In genomic region chr5:124076559-124076958, GRCm38 (mm10) we compare ENCODE assay signal across 15 mouse cellular contexts. TPM values are rescaled to one million over a fixed set of nuclear protein-coding genes. Genes with fewer than 3 reads are reported as not detected.
A peak's percentile ranks its signal among the peaks of the same experiment; 100 is the strongest.
DNase-seq lines count a peak whose midpoint lies in the region; ATAC-seq lines count a peak whose summit lies in the region.
"Had no signal": no experiment of that assay in that cellular context is flagged by ENCODE, and none has a peak within 500 bp of the region (broad histone marks: within the 10 kb centered on the region; RNA-seq: fewer than 3 reads in every experiment).

No protein-coding gene starts in this region.

- no peak overlapping the region for H3K9ac ChIP-seq in kidney, embryonic 15.5 days
- no peak overlapping the region for H3K9ac ChIP-seq in kidney, embryonic 14.5 days (ENCODE audit: low read depth, low read length)
- H3K9ac ChIP-seq in stomach, embryonic 14.5 days (replicated peaks; ENCODE audit: low read depth, low read length), result no peak overlapping the region
- H3K9ac ChIP-seq in midbrain, embryonic 11.5 days (ENCODE audit: low read length), result no peak overlapping the region
- H3K9ac ChIP-seq in midbrain, embryonic 13.5 days (replicated peaks), result no peak overlapping the region
- H3K9ac ChIP-seq: midbrain, embryonic 15.5 days had no signal

- ATAC-seq in kidney, embryonic 15.5 days (replicated peaks; ENCODE audit: low FRiP score), result no peak
- ATAC-seq in kidney, embryonic 14.5 days (ENCODE audit: low FRiP score, low TSS enrichment), result no peak
- peak; percentile 63 for ATAC-seq in stomach, embryonic 14.5 days (ENCODE audit: insufficient number of reproducible peaks, insufficient read depth, low FRiP score, low read depth)
- ATAC-seq in midbrain, embryonic 11.5 days (ENCODE audit: low FRiP score), result no peak
- ATAC-seq in midbrain, embryonic 13.5 days, result no peak
- ATAC-seq: hindbrain, postnatal 0 days; midbrain, embryonic 15.5 days had no signal

- no peaks in the 10 kb centered on the region for H3K27me3 ChIP-seq in kidney, embryonic 15.5 days
- H3K27me3 ChIP-seq in kidney, embryonic 14.5 days (ENCODE audit: control insufficient read depth, insufficient read depth, low read length), result no peaks in the 10 kb centered on the region
- no peaks in the 10 kb centered on the region for H3K27me3 ChIP-seq in stomach, embryonic 14.5 days (ENCODE audit: control insufficient read depth, insufficient read depth, low read length)
- no peaks in the 10 kb centered on the region for H3K27me3 ChIP-seq in midbrain, embryonic 11.5 days (ENCODE audit: control insufficient read depth, insufficient read depth, low read length)
- H3K27me3 ChIP-seq in midbrain, embryonic 13.5 days, result no peaks in the 10 kb centered on the region
- H3K27me3 ChIP-seq: midbrain, embryonic 15.5 days had no signal

- H3K4me3 ChIP-seq in kidney, embryonic 15.5 days (replicated peaks), result no peak overlapping the region
- no peak overlapping the region for H3K4me3 ChIP-seq in kidney, embryonic 14.5 days (ENCODE audit: low read length)
- H3K4me3 ChIP-seq in stomach, embryonic 14.5 days (ENCODE audit: low read depth, low read length), result no peak overlapping the region
- H3K4me3 ChIP-seq in midbrain, embryonic 11.5 days (ENCODE audit: low read depth, low read length), result no peak overlapping the region
- H3K4me3 ChIP-seq in midbrain, embryonic 13.5 days (replicated peaks), result no peak overlapping the region
- H3K4me3 ChIP-seq: left cerebral cortex, adult 2 months; midbrain, embryonic 15.5 days had no signal

- no peaks in the 10 kb centered on the region for H3K9me3 ChIP-seq in kidney, embryonic 15.5 days (replicated peaks)
- no peaks in the 10 kb centered on the region for H3K9me3 ChIP-seq in kidney, embryonic 14.5 days (ENCODE audit: control insufficient read depth, low read length)
- H3K9me3 ChIP-seq in stomach, embryonic 14.5 days (ENCODE audit: control insufficient read depth, low read depth, low read length), result no peaks in the 10 kb centered on the region
- no peaks in the 10 kb centered on the region for H3K9me3 ChIP-seq in midbrain, embryonic 11.5 days (ENCODE audit: control insufficient read depth, low read length)
- no peaks in the 10 kb centered on the region for H3K9me3 ChIP-seq in midbrain, embryonic 13.5 days
- H3K9me3 ChIP-seq: midbrain, embryonic 15.5 days had no signal

- H3K36me3 ChIP-seq in kidney, embryonic 15.5 days, result no peaks in the 10 kb centered on the region
- no peaks in the 10 kb centered on the region for H3K36me3 ChIP-seq in kidney, embryonic 14.5 days (ENCODE audit: control insufficient read depth, insufficient read depth, low read length)
- H3K36me3 ChIP-seq in stomach, embryonic 14.5 days (ENCODE audit: control insufficient read depth, insufficient read depth, low read length), result no peaks in the 10 kb centered on the region
- H3K36me3 ChIP-seq in midbrain, embryonic 11.5 days (ENCODE audit: control insufficient read depth, insufficient read depth, low read length), result no peaks in the 10 kb centered on the region
- no peaks in the 10 kb centered on the region for H3K36me3 ChIP-seq in midbrain, embryonic 13.5 days
- H3K36me3 ChIP-seq: midbrain, embryonic 15.5 days had no signal

- H3K27ac ChIP-seq in kidney, embryonic 15.5 days, result peak overlapping the region; percentile 10; the same call in 1 of the 2 replicates
- H3K27ac ChIP-seq in kidney, embryonic 14.5 days (ENCODE audit: low read depth, low read length), result no peak overlapping the region
- H3K27ac ChIP-seq in stomach, embryonic 14.5 days (ENCODE audit: low read length), result peak overlapping the region; percentile 39; the same call in 1 of the 2 replicates
- H3K27ac ChIP-seq in midbrain, embryonic 11.5 days (ENCODE audit: low read depth, low read length), result no peak overlapping the region
- H3K27ac ChIP-seq in midbrain, embryonic 13.5 days, result no peak overlapping the region
- H3K27ac ChIP-seq: hindbrain, postnatal 0 days; left cerebral cortex, adult 2 months; midbrain, embryonic 15.5 days had no signal

- peaks cover 45% of the 10 kb centered on the region for H3K4me1 ChIP-seq in kidney, embryonic 15.5 days
- H3K4me1 ChIP-seq in kidney, embryonic 14.5 days (ENCODE audit: control insufficient read depth, insufficient read depth, low read length), result peaks cover 29% of the 10 kb centered on the region; the same call in 1 of the 2 replicates
- peaks cover 4% of the 10 kb centered on the region for H3K4me1 ChIP-seq in stomach, embryonic 14.5 days (ENCODE audit: control insufficient read depth, insufficient read depth, low read length)
- H3K4me1 ChIP-seq in midbrain, embryonic 11.5 days (ENCODE audit: control insufficient read depth, insufficient read depth, low read length), result peaks cover 4% of the 10 kb centered on the region
- peaks cover 37% of the 10 kb centered on the region for H3K4me1 ChIP-seq in midbrain, embryonic 13.5 days (replicated peaks)

- H3K4me2 ChIP-seq in kidney, embryonic 15.5 days, result no peak overlapping the region
- H3K4me2 ChIP-seq in kidney, embryonic 14.5 days (replicated peaks; ENCODE audit: low read depth, low read length), result no peak overlapping the region
- no peak overlapping the region for H3K4me2 ChIP-seq in stomach, embryonic 14.5 days (replicated peaks; ENCODE audit: low read depth, low read length)
- H3K4me2 ChIP-seq in midbrain, embryonic 11.5 days, result no peak overlapping the region
- no peak overlapping the region for H3K4me2 ChIP-seq in midbrain, embryonic 13.5 days (replicated peaks)
- H3K4me2 ChIP-seq: midbrain, embryonic 15.5 days had no signal

- DNase-seq in R1 (ENCODE audit: low read depth, low spot score), result peak; percentile 87
- DNase-seq in liver, result peak; percentile 30
- no peak for DNase-seq in midbrain, embryonic 11.5 days (ENCODE audit: low spot score, missing footprints)
- no peak for DNase-seq in testis, postnatal 14 days (ENCODE audit: low spot score)
- DNase-seq: adrenal gland, adult 8-10 months; cerebellum, postnatal 10 days; kidney, postnatal 25 days; lung, postnatal 4 days had no signal

- WGBS in kidney, embryonic 15.5 days, result 50% methylated on average over 9 of the region's 9 CpGs
- WGBS in kidney, embryonic 14.5 days, result 44% methylated on average over 9 of the region's 9 CpGs
- WGBS in stomach, embryonic 14.5 days, result 46% methylated on average over 9 of the region's 9 CpGs
- WGBS in midbrain, embryonic 11.5 days, result 63% methylated on average over 9 of the region's 9 CpGs
- WGBS in midbrain, embryonic 13.5 days, result 57% methylated on average over 9 of the region's 9 CpGs

RNA-seq across cellular contexts. Expression of gene Abcb9, which starts 19.0 kb away (rescaled TPM):
- 1.5 and 1.7 TPM in 2 replicates for polyA plus RNA-seq in kidney, embryonic 15.5 days (2015; fragmentation: Nextera tagmentation; extraction: Ambion mirVana)
- polyA plus RNA-seq in kidney, embryonic 14.5 days (2014; fragmentation: Nextera tagmentation; extraction: Ambion mirVana), result 0.44 and 0.97 TPM in 2 replicates
- polyA plus RNA-seq in stomach, embryonic 14.5 days (2014; fragmentation: Nextera tagmentation; extraction: Ambion mirVana), result 1.7 and 2.1 TPM in 2 replicates
- polyA plus RNA-seq in midbrain, embryonic 11.5 days (2014; fragmentation: Nextera tagmentation; extraction: Ambion mirVana), result 0.62 and 0.71 TPM in 2 replicates
- polyA plus RNA-seq in midbrain, embryonic 13.5 days (2015; fragmentation: Nextera tagmentation; extraction: Ambion mirVana), result 4.7 and 4.9 TPM in 2 replicates

RNA-seq across cellular contexts. Expression of gene Ogfod2, which starts 35.5 kb away (rescaled TPM):
- 22.5 and 24.7 TPM in 2 replicates for polyA plus RNA-seq in kidney, embryonic 15.5 days (2015; fragmentation: Nextera tagmentation; extraction: Ambion mirVana)
- polyA plus RNA-seq in kidney, embryonic 14.5 days (2014; fragmentation: Nextera tagmentation; extraction: Ambion mirVana), result 12.2 and 15.3 TPM in 2 replicates
- polyA plus RNA-seq in stomach, embryonic 14.5 days (2014; fragmentation: Nextera tagmentation; extraction: Ambion mirVana), result 14.5 and 16.8 TPM in 2 replicates
- polyA plus RNA-seq in midbrain, embryonic 11.5 days (2014; fragmentation: Nextera tagmentation; extraction: Ambion mirVana), result 10.4 and 11.4 TPM in 2 replicates
- 25.4 and 30.6 TPM in 2 replicates for polyA plus RNA-seq in midbrain, embryonic 13.5 days (2015; fragmentation: Nextera tagmentation; extraction: Ambion mirVana)

RNA-seq across cellular contexts. Expression of gene Arl6ip4, which starts 39.3 kb away (rescaled TPM):
- polyA plus RNA-seq in kidney, embryonic 15.5 days (2015; fragmentation: Nextera tagmentation; extraction: Ambion mirVana), result 101 and 108 TPM in 2 replicates
- polyA plus RNA-seq in kidney, embryonic 14.5 days (2014; fragmentation: Nextera tagmentation; extraction: Ambion mirVana), result 105 and 114 TPM in 2 replicates
- 92.6 and 99.1 TPM in 2 replicates for polyA plus RNA-seq in stomach, embryonic 14.5 days (2014; fragmentation: Nextera tagmentation; extraction: Ambion mirVana)
- 89.3 and 95.5 TPM in 2 replicates for polyA plus RNA-seq in midbrain, embryonic 11.5 days (2014; fragmentation: Nextera tagmentation; extraction: Ambion mirVana)
- polyA plus RNA-seq in midbrain, embryonic 13.5 days (2015; fragmentation: Nextera tagmentation; extraction: Ambion mirVana), result 82.3 and 85.8 TPM in 2 replicates

RNA-seq across cellular contexts. Expression of gene Vps37b, which starts 44.5 kb away (rescaled TPM):
- 33.8 and 35.3 TPM in 2 replicates for polyA plus RNA-seq in kidney, embryonic 15.5 days (2015; fragmentation: Nextera tagmentation; extraction: Ambion mirVana)
- 20.2 and 27.6 TPM in 2 replicates for polyA plus RNA-seq in kidney, embryonic 14.5 days (2014; fragmentation: Nextera tagmentation; extraction: Ambion mirVana)
- polyA plus RNA-seq in stomach, embryonic 14.5 days (2014; fragmentation: Nextera tagmentation; extraction: Ambion mirVana), result 29.3 and 31.5 TPM in 2 replicates
- polyA plus RNA-seq in midbrain, embryonic 11.5 days (2014; fragmentation: Nextera tagmentation; extraction: Ambion mirVana), result 45.5 and 50.7 TPM in 2 replicates
- polyA plus RNA-seq in midbrain, embryonic 13.5 days (2015; fragmentation: Nextera tagmentation; extraction: Ambion mirVana), result 71.5 and 79.3 TPM in 2 replicates

Comparison
In these comparisons a context has a peak if more than half of its experiments do, and no peak if none do; other contexts are left out.
1. H3K27ac ChIP-seq: peak in kidney, embryonic 15.5 days (single experiment) and stomach, embryonic 14.5 days (single experiment); none in kidney, embryonic 14.5 days (single experiment), midbrain, embryonic 11.5 days (single experiment) and midbrain, embryonic 13.5 days (single experiment).
2. DNase-seq: peak in R1 (single experiment) and liver (single experiment); none in midbrain, embryonic 11.5 days (single experiment) and testis, postnatal 14 days (single experiment).